Mouse (Mus musculus) myocyte (in vitro differentiated cells): ENCODE results near the gene Napa. TPM values are rescaled to one million over a fixed set of nuclear protein-coding genes. Genes with fewer than 3 reads are reported as not detected.

Experiments
- H3K27me3 ChIP-seq: one replicate; pipeline ENCODE4 v1.6.1; 2011; ENCODE audit not compliant: control insufficient read depth, insufficient read depth, insufficient read length
- H3K36me3 ChIP-seq: one replicate; pipeline ENCODE4 v1.6.1; 2011; ENCODE audit not compliant: control insufficient read depth, insufficient read depth
- H3K4me2 ChIP-seq: one replicate; pipeline ENCODE4 v1.6.1; 2011; ENCODE audit warnings: low read depth, control low read depth
- H3K4me3 ChIP-seq: one replicate; pipeline ENCODE4 v1.5.1; 2011; ENCODE audit warnings: mild to moderate bottlenecking, control low read depth, moderate library complexity
- H3K79me2 ChIP-seq: one replicate; pipeline ENCODE4 v1.6.1; 2011; ENCODE audit not compliant: control insufficient read depth, insufficient read depth
- H3ac ChIP-seq: one replicate; pipeline ENCODE4 v1.6.1; 2011; ENCODE audit not compliant: control insufficient read depth, insufficient read length
- CEBPB ChIP-seq: IDR thresholded peaks from 2 replicates; pipeline ENCODE4 v1.6.1; 2011; ENCODE audit warnings: mild to moderate bottlenecking, moderate library complexity; ENCODE audit not compliant: poor library complexity, insufficient read depth, severe bottlenecking
- E2F4 ChIP-seq: IDR thresholded peaks from one replicate; pipeline ENCODE4 v1.6.1; 2011; ENCODE audit warnings: mild to moderate bottlenecking, control low read depth, moderate library complexity; ENCODE audit not compliant: insufficient read depth
- MAX ChIP-seq: IDR thresholded peaks from one replicate; pipeline ENCODE4 v1.6.1; 2011; ENCODE audit warnings: low read depth, mild to moderate bottlenecking, control low read depth
- MYOD1 ChIP-seq, 3 experiments: IDR thresholded peaks; one replicate each; pipeline ENCODE4 v1.6.1; 2011; ENCODE audit warnings: control low read depth in 2 of 3, low read depth in 2 of 3, mild to moderate bottlenecking in 2 of 3, moderate library complexity in 1 of 3; ENCODE audit not compliant: insufficient read length in 2 of 3, control insufficient read depth in 1 of 3
- MYOG ChIP-seq, 3 experiments: IDR thresholded peaks; one replicate each; pipeline ENCODE4 v1.6.1; 2011; ENCODE audit warnings: control low read depth in 2 of 3, low read depth in 2 of 3, mild to moderate bottlenecking in 2 of 3; ENCODE audit not compliant: insufficient read length in 2 of 3, control insufficient read depth in 1 of 3, insufficient read depth in 1 of 3
- POLR2A ChIP-seq: IDR thresholded peaks from one replicate; pipeline ENCODE4 v1.6.1; 2011; ENCODE audit warnings: low read depth, mild to moderate bottlenecking, control low read depth, moderate library complexity; ENCODE audit not compliant: insufficient read length
- POLR2AphosphoS2 ChIP-seq: IDR thresholded peaks from one replicate; pipeline ENCODE4 v1.6.1; 2011; ENCODE audit warnings: low read depth, control low read depth; ENCODE audit not compliant: insufficient read length
- REST ChIP-seq: IDR thresholded peaks from one replicate; pipeline ENCODE4 v1.6.1; 2011; ENCODE audit warnings: mild to moderate bottlenecking, control low read depth, moderate library complexity; ENCODE audit not compliant: insufficient read depth, insufficient read length
- SRF ChIP-seq: IDR thresholded peaks from one replicate; pipeline ENCODE4 v1.6.1; 2011; ENCODE audit warnings: low read depth; ENCODE audit not compliant: control insufficient read depth, insufficient read length
- TCF12 ChIP-seq: IDR thresholded peaks from one replicate; pipeline ENCODE4 v1.6.1; 2011; ENCODE audit warnings: mild to moderate bottlenecking, control low read depth; ENCODE audit not compliant: poor library complexity, insufficient read depth, severe bottlenecking
- TCF3 ChIP-seq: IDR thresholded peaks from one replicate; pipeline ENCODE4 v1.6.1; 2011; ENCODE audit warnings: low read depth, control low read depth; ENCODE audit not compliant: insufficient read length
- USF1 ChIP-seq: IDR thresholded peaks from one replicate; pipeline ENCODE4 v1.6.1; 2011; ENCODE audit warnings: low read depth, mild to moderate bottlenecking, control low read depth, moderate library complexity
- polyA plus RNA-seq: library from polyadenylated mRNA; unstranded; fragments of >200 nt; fragmentation: generic; extraction: Trizol; gene quantifications from one replicate; pipeline ENCODE4 v1.2.1, GENCODE M21; 2012; ENCODE audit warnings: missing spikeins

The Napa gene
- polyA plus RNA-seq, 1 experiment, result 193 TPM

DNA sequence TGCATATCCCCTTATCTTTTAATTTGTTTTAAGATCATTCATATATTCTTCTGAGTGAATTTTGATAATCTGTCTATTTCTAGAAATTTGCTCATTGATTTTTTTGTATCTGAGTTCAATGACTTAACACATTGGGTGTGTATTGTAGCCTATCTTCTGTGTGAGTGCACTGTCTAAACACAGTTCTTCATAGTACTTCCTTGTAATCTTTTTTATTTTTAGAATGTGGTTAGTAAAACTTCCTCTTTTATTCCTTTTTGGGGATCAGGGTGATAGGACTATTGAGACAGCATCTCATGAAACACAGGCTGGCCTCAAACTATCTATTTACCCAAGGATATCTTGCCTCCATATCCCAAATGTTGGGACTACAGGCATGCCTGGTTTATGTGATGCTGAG, 27.4 kb upstream of the Napa start:
- H3ac ChIP-seq, result no peak overlapping the region
- no peaks in the 10 kb centered on the region for H3K36me3 ChIP-seq
- H3K4me2 ChIP-seq, result no peak overlapping the region
- H3K27me3 ChIP-seq, result peaks cover 9% of the 10 kb centered on the region
- H3K4me3 ChIP-seq, result no peak overlapping the region
- TF ChIP-seq USF1 (no peak), POLR2AphosphoS2 (no peak)
- no peaks in the 10 kb centered on the region for H3K79me2 ChIP-seq

GRCm38 (mm10) chr7:16071906-16072305, 26.4 kb upstream of the Napa start:
- TF ChIP-seq E2F4 (no peak), MYOG (IDR thresholded peaks at IDR 0.05; ENCODE audit: control insufficient read depth in 1 of 3, insufficient read depth in 1 of 3, insufficient read length in 2 of 3, low read depth in 2 of 3) (no peak), MYOD1 (IDR thresholded peaks at IDR 0.05; ENCODE audit: control insufficient read depth in 1 of 3, insufficient read length in 2 of 3, low read depth in 2 of 3) (no peak), MAX (no peak), POLR2AphosphoS2 (no peak), REST (no peak), TCF3 (no peak), POLR2A (no peak), CEBPB (no peak), USF1 (no peak), TCF12 (no peak), SRF (no peak)
- Histone ChIP-seq H3K4me3 (no peak overlapping the region), H3K27me3 (peaks cover 9% of the 10 kb centered on the region)

GRCm38 (mm10) chr7:16079947-16080346, 18.3 kb upstream of the Napa start:
- peaks cover 55% of the 10 kb centered on the region for H3K27me3 ChIP-seq
- H3K36me3 ChIP-seq, result no peaks in the 10 kb centered on the region
- no peak overlapping the region for H3K4me3 ChIP-seq

More at GRCm38 (mm10) chr7:16071906-16072305, 26.4 kb upstream of the Napa start:
- Histone ChIP-seq H3K36me3 (no peaks in the 10 kb centered on the region), H3ac (no peak overlapping the region), H3K4me2 (no peak overlapping the region), H3K79me2 (no peaks in the 10 kb centered on the region)

DNA sequence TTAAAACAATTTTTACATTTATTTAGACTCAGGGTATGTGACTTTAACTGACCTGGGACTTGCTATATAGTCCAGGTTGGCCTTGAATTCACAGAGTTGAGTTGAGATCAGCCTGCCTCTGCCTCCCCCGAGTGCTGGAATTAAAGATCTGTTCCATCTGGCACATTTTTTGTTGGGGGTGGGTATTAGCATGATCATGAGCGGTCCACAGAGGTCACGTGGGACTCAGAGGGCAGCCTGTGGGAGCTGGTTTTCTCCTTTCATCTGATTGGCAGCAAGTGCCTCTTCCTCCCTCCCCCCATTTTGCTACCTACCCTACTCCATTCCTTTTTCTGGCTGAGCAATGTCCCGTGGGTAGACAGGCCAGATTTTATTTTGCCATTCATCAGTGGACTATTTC, 17.7 kb upstream of the Napa start:
- Histone ChIP-seq H3ac (no peak overlapping the region), H3K79me2 (no peaks in the 10 kb centered on the region), H3K4me2 (no peak overlapping the region), H3K36me3 (no peaks in the 10 kb centered on the region), H3K27me3 (peaks cover 55% of the 10 kb centered on the region), H3K4me3 (no peak overlapping the region)
- no peak for TF ChIP-seq CEBPB
- TF ChIP-seq TCF12, result no peak
- TF ChIP-seq MYOG (IDR thresholded peaks at IDR 0.05; ENCODE audit: control insufficient read depth in 1 of 3, insufficient read depth in 1 of 3, insufficient read length in 2 of 3, low read depth in 2 of 3), result no peak
- no peak for TF ChIP-seq REST
- TF ChIP-seq SRF, result no peak
- no peak for TF ChIP-seq MAX
- TF ChIP-seq TCF3, result no peak
- no peak for TF ChIP-seq POLR2A
- TF ChIP-seq E2F4, result no peak

More at GRCm38 (mm10) chr7:16079947-16080346, 18.3 kb upstream of the Napa start:
- Histone ChIP-seq H3ac (no peak overlapping the region), H3K4me2 (no peak overlapping the region), H3K79me2 (no peaks in the 10 kb centered on the region)
- TF ChIP-seq TCF12, result no peak
- TF ChIP-seq MYOG (IDR thresholded peaks at IDR 0.05; ENCODE audit: control insufficient read depth in 1 of 3, insufficient read depth in 1 of 3, insufficient read length in 2 of 3, low read depth in 2 of 3), result no peak
- no peak for TF ChIP-seq MYOD1 (IDR thresholded peaks at IDR 0.05; ENCODE audit: control insufficient read depth in 1 of 3, insufficient read length in 2 of 3, low read depth in 2 of 3)
- TF ChIP-seq POLR2A, result no peak

DNA sequence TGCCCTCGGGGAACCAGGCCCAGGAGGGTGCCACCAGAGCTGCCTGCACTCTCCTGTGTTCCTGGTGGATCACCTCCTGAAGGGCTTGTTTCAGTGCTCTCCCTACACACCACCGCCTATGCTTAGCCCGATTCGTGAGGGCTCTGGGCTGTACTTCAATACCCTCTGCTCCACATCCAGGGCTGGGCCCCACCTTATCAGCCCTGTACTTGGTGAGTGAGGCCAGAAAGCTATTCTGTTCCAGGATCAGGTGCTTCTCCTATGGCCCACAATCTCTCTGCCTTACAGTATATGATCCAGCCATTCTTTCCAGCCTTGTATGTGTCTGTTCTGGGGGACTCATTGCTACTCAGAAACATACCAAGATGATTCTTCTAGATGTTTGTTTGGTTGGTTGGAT, 14.9 kb upstream of the Napa start:
- no peaks in the 10 kb centered on the region for H3K36me3 ChIP-seq
- H3K4me2 ChIP-seq, result no peak overlapping the region
- no peak overlapping the region for H3ac ChIP-seq
- peaks cover 45% of the 10 kb centered on the region for H3K27me3 ChIP-seq
- no peaks in the 10 kb centered on the region for H3K79me2 ChIP-seq
- no peak for TF ChIP-seq MYOD1 (IDR thresholded peaks at IDR 0.05; ENCODE audit: control insufficient read depth in 1 of 3, insufficient read length in 2 of 3, low read depth in 2 of 3)
- no peak for TF ChIP-seq SRF
- no peak for TF ChIP-seq E2F4
- no peak for TF ChIP-seq TCF12
- TF ChIP-seq MAX, result no peak
- no peak for TF ChIP-seq REST
- no peak for TF ChIP-seq POLR2A
- TF ChIP-seq CEBPB, result no peak
- TF ChIP-seq TCF3, result no peak
- no peak for TF ChIP-seq USF1
- no peak for TF ChIP-seq MYOG (IDR thresholded peaks at IDR 0.05; ENCODE audit: control insufficient read depth in 1 of 3, insufficient read depth in 1 of 3, insufficient read length in 2 of 3, low read depth in 2 of 3)
- TF ChIP-seq POLR2AphosphoS2, result no peak
- no peak overlapping the region for H3K4me3 ChIP-seq

DNA sequence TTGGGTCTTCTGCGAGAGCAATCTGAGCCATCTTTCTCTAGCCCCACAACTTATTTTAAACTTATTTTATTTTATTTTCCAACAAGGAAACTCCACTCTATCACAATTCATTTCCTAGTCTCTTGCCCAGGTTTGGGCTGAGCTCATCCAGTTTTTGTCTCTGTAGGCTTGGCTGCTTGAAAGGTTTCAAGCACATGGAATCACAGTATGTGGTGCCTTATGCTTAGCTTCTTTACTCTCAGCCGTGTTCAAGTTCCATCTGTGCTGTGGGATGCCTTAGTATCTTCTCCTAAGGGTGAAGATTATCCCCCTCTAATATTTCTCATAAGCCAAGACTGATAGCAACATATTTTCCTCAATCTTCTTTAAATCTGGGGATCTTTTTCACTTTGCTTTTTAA, 10.7 kb upstream of the Napa start:
- H3K4me3 ChIP-seq, result no peak overlapping the region
- H3K79me2 ChIP-seq, result no peaks in the 10 kb centered on the region
- H3K36me3 ChIP-seq, result no peaks in the 10 kb centered on the region
- H3K4me2 ChIP-seq, result no peak overlapping the region
- peaks cover 19% of the 10 kb centered on the region for H3K27me3 ChIP-seq
- TF ChIP-seq POLR2A (no peak), CEBPB (no peak), POLR2AphosphoS2 (no peak), SRF (no peak), MYOD1 (IDR thresholded peaks at IDR 0.05; ENCODE audit: control insufficient read depth in 1 of 3, insufficient read length in 2 of 3, low read depth in 2 of 3) (no peak)
- H3ac ChIP-seq, result no peak overlapping the region
